Mouse (Mus musculus) liver, embryonic 16.5 days (tissue): ENCODE data around the gene Mfng. TPM values are rescaled to one million over a fixed set of nuclear protein-coding genes. Genes with fewer than 3 reads are reported as not detected.

ENCODE experiments used
- ATAC-seq: fragments of 200-750 bp; cut with Nextera tagmentation; 2 replicates; pipeline ENCODE4 v1.8.0; 2017; ENCODE audit warnings: low read depth, mild to moderate bottlenecking, moderate number of reproducible peaks, moderate library complexity
- H3K27ac ChIP-seq: fragments of 300-500 bp; sonication (generic); 2 replicates; pipeline ENCODE4 v1.5.1; 2014; ENCODE audit warnings: mild to moderate bottlenecking, low read length
- H3K27me3 ChIP-seq: fragments of 300-500 bp; sonication (generic); 2 replicates; pipeline ENCODE4 v1.6.1; 2014; ENCODE audit warnings: low read depth, low read length, mixed read lengths; ENCODE audit not compliant: control insufficient read depth, insufficient read depth
- H3K36me3 ChIP-seq: fragments of 300-500 bp; sonication (generic); 2 replicates; pipeline ENCODE4 v1.6.1; 2014; ENCODE audit warnings: mild to moderate bottlenecking; ENCODE audit not compliant: control insufficient read depth, insufficient read depth
- H3K4me1 ChIP-seq: fragments of 300-500 bp; sonication (generic); 2 replicates; pipeline ENCODE4 v1.6.1; 2014; ENCODE audit warnings: low read depth, low read length, mixed read lengths; ENCODE audit not compliant: control insufficient read depth
- H3K4me2 ChIP-seq: fragments of 300-500 bp; sonication (generic); 2 replicates; pipeline ENCODE4 v1.6.1; 2014; ENCODE audit warnings: low read depth, low read length, mixed read lengths
- H3K4me3 ChIP-seq: fragments of 300-500 bp; sonication (generic); 2 replicates; pipeline ENCODE4 v1.5.1; 2014; ENCODE audit warnings: low read depth, mild to moderate bottlenecking, low read length
- H3K9ac ChIP-seq: fragments of 300-500 bp; sonication (generic); 2 replicates; pipeline ENCODE4 v1.6.1; 2014; ENCODE audit warnings: low read depth, low read length
- H3K9me3 ChIP-seq: fragments of 300-500 bp; sonication (generic); replicated peaks from 2 replicates; pipeline ENCODE4 v1.6.1; 2016; ENCODE audit warnings: low read length; ENCODE audit not compliant: control insufficient read depth
- WGBS: fragments of 180-500 bp; shearing (Covaris S2); extraction: QIAGEN DNeasy Blood & Tissue Kit; methylation state at CpG from one replicate; pipeline ENCODE4 v1.1.7; 2014; ENCODE audit not compliant: insufficient replicate concordance; 5-methylcytosine and 5-hydroxymethylcytosine counted together
- polyA plus RNA-seq: library from polyadenylated mRNA; unstranded; fragments of >200 nt; fragmentation: Nextera tagmentation; extraction: Ambion mirVana; gene quantifications from 2 replicates; pipeline ENCODE4 v1.2.1, GENCODE M21; 2015

The Mfng gene
- polyA plus RNA-seq, 1 experiment from 2014 or later = 5.4 TPM

GRCm38 (mm10) chr15:78796196-78797059 is 23.2 kb upstream of the Mfng start:
- WGBS = 66% methylated on average over 25 of the region's 25 CpGs
- no peaks in the 10 kb centered on the region for H3K36me3 ChIP-seq
- no peak overlapping the region for H3K27ac ChIP-seq
- H3K4me2 ChIP-seq = no peak overlapping the region
- no peaks in the 10 kb centered on the region for H3K4me1 ChIP-seq
- H3K4me3 ChIP-seq = no peak overlapping the region
- H3K9me3 ChIP-seq = no peaks in the 10 kb centered on the region
- ATAC-seq = no peak
- peaks cover 5% of the 10 kb centered on the region for H3K27me3 ChIP-seq
- no peak overlapping the region for H3K9ac ChIP-seq

GRCm38 (mm10) chr15:78790990-78791389 is 17.7 kb upstream of the Mfng start:
- Histone ChIP-seq H3K4me3 (no peak overlapping the region), H3K9me3 (no peaks in the 10 kb centered on the region), H3K9ac (peak overlapping the region; percentile 20; the same call in 1 of the 2 replicates), H3K4me1 (peaks cover 8% of the 10 kb centered on the region), H3K27ac (peak overlapping the region; percentile 66), H3K27me3 (no peaks in the 10 kb centered on the region), H3K36me3 (no peaks in the 10 kb centered on the region), H3K4me2 (no peak overlapping the region)
- 68% methylated on average over 12 of the region's 12 CpGs for WGBS
- ATAC-seq = no peak

- no peaks in the 10 kb centered on the region for H3K9me3 ChIP-seq
- peak overlapping the region; percentile 66 for H3K27ac ChIP-seq
- H3K4me2 ChIP-seq = no peak overlapping the region
- peak; percentile 85 for ATAC-seq
- H3K27me3 ChIP-seq = no peaks in the 10 kb centered on the region
- peak overlapping the region; percentile 20; the same call in 1 of the 2 replicates for H3K9ac ChIP-seq
- peaks cover 10% of the 10 kb centered on the region for H3K4me1 ChIP-seq
- H3K36me3 ChIP-seq = no peaks in the 10 kb centered on the region
- H3K4me3 ChIP-seq = no peak overlapping the region
- WGBS = 34% methylated on average over 4 of the region's 4 CpGs
Measured at GRCm38 (mm10) chr15:78790451-78790850, 17.2 kb upstream of the Mfng start.

- H3K9ac ChIP-seq = no peak overlapping the region
- no peaks in the 10 kb centered on the region for H3K27me3 ChIP-seq
- H3K4me3 ChIP-seq = no peak overlapping the region
- H3K4me1 ChIP-seq = peaks cover 10% of the 10 kb centered on the region
- no peak overlapping the region for H3K4me2 ChIP-seq
- ATAC-seq = no peak
- H3K9me3 ChIP-seq = no peaks in the 10 kb centered on the region
- H3K36me3 ChIP-seq = no peaks in the 10 kb centered on the region
- WGBS = 71% methylated on average over 13 of the region's 13 CpGs
- peak overlapping the region; percentile 24; the same call in 1 of the 2 replicates for H3K27ac ChIP-seq
Measured at GRCm38 (mm10) chr15:78789721-78790323, 16.5 kb upstream of the Mfng start.

- H3K27ac ChIP-seq = no peak overlapping the region
- no peak for ATAC-seq
- no peaks in the 10 kb centered on the region for H3K27me3 ChIP-seq
- H3K9ac ChIP-seq = no peak overlapping the region
- H3K9me3 ChIP-seq = no peaks in the 10 kb centered on the region
- H3K4me2 ChIP-seq = no peak overlapping the region
- 40% methylated on average over 3 of the region's 3 CpGs for WGBS
- peaks cover 10% of the 10 kb centered on the region for H3K4me1 ChIP-seq
- H3K4me3 ChIP-seq = no peak overlapping the region
- no peaks in the 10 kb centered on the region for H3K36me3 ChIP-seq
Measured at GRCm38 (mm10) chr15:78788042-78788441, 14.8 kb upstream of the Mfng start.

- Histone ChIP-seq H3K9ac (no peak overlapping the region), H3K27me3 (no peaks in the 10 kb centered on the region), H3K36me3 (no peaks in the 10 kb centered on the region), H3K4me1 (peaks cover 10% of the 10 kb centered on the region), H3K4me2 (no peak overlapping the region), H3K27ac (no peak overlapping the region; the same call in 1 of the 2 replicates), H3K4me3 (no peak overlapping the region), H3K9me3 (no peaks in the 10 kb centered on the region)
- 53% methylated on average over 9 of the region's 9 CpGs for WGBS
- no peak for ATAC-seq
Measured at GRCm38 (mm10) chr15:78787287-78787856, 14.1 kb upstream of the Mfng start.

GRCm38 (mm10) chr15:78786411-78786818 is 13.1 kb upstream of the Mfng start:
- no peak for ATAC-seq
- H3K36me3 ChIP-seq = no peaks in the 10 kb centered on the region
- no peaks in the 10 kb centered on the region for H3K27me3 ChIP-seq
- H3K27ac ChIP-seq = no peak overlapping the region; the same call in 1 of the 2 replicates
- H3K4me2 ChIP-seq = no peak overlapping the region
- no peak overlapping the region for H3K9ac ChIP-seq
- WGBS = 63% methylated on average over 9 of the region's 9 CpGs
- H3K4me3 ChIP-seq = no peak overlapping the region
- peaks cover 10% of the 10 kb centered on the region for H3K4me1 ChIP-seq
- no peaks in the 10 kb centered on the region for H3K9me3 ChIP-seq

- WGBS = 28% methylated on average over 7 of the region's 7 CpGs
- peak; percentile 56 for ATAC-seq
- no peak overlapping the region for H3K27ac ChIP-seq
- no peak overlapping the region for H3K4me2 ChIP-seq
- no peaks in the 10 kb centered on the region for H3K36me3 ChIP-seq
- H3K27me3 ChIP-seq = no peaks in the 10 kb centered on the region
- H3K4me1 ChIP-seq = peaks cover 10% of the 10 kb centered on the region
- H3K9me3 ChIP-seq = no peaks in the 10 kb centered on the region
- H3K9ac ChIP-seq = no peak overlapping the region
- no peak overlapping the region for H3K4me3 ChIP-seq
Measured at GRCm38 (mm10) chr15:78785961-78786360, 12.7 kb upstream of the Mfng start.

- Histone ChIP-seq H3K4me2 (no peak overlapping the region), H3K9me3 (no peaks in the 10 kb centered on the region), H3K27ac (no peak overlapping the region), H3K9ac (no peak overlapping the region), H3K4me3 (no peak overlapping the region), H3K27me3 (no peaks in the 10 kb centered on the region), H3K4me1 (peaks cover 6% of the 10 kb centered on the region), H3K36me3 (no peaks in the 10 kb centered on the region)
- 67% methylated on average over 7 of the region's 7 CpGs for WGBS
- no peak for ATAC-seq
Measured at GRCm38 (mm10) chr15:78785258-78785657, 12.0 kb upstream of the Mfng start.
